Mouse (Mus musculus): ENCODE results near the gene Homez.

Homez gene

DNA sequence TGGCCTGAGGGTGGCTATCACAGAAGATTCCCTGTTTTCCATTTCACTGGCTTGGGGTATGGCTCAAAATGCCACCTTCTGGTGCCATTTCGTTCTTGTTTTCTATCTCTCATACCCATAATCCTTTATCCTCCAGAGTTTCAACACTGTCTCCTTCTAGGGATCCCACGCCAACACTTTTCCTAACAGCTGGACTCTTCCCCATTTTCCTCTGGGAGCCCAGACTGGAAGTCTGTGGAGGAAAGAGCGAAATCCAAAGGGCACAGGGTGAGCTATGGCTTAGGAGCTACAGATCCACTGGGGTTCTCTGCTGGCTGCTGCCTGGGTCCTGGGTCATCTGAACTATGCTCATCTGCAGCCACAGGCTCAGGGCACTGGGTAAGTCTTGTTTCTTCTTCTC, 3.4 kb upstream of the Homez start:
- no peak for DNase-seq (ENCODE audit: extremely low read depth, insufficient read length, low spot score)

DNA sequence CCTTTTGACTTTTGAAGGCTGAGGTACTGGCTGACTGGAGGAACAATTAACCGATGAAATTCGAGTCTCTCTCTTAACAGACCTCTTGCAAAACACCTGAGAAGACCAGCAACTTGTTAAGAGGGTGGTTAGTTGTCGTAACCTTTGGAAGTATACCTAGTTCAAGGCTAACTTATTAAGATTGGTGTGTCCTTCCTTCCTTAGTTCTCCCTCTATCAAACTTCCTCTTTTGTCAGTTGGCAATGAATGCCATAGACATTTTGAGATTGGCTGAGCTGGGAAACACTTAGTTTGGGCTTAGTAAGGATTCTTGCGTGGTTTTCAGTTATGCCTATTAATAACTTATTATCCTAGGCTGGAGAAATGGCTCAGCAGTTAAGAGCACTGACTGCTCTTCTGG, 2.7 kb downstream of the Homez start:
- DNase-seq (ENCODE audit: extremely low read depth, insufficient read length, low spot score) = no peak

DNA sequence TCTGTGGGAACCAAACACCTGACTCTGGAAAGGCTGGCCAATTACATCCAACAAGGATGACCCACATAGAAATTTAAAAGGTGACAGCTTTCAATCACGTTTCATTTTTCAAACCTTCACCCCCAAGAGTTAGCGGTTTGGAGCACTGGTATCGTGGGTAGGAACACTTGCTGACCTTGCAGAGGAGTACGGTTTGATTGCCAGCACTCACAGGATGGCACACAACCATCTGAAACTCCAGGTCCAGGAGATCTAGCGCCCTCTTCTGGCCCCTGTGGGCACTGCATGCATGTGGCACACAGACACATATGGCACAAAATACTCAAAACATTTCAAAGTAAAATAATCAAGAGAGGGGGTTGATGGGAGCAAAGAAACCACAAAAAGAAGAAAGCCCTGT, 3.8 kb downstream of the Homez start:
- DNase-seq (ENCODE audit: extremely low read depth, insufficient read length, low spot score) = no peak

DNA sequence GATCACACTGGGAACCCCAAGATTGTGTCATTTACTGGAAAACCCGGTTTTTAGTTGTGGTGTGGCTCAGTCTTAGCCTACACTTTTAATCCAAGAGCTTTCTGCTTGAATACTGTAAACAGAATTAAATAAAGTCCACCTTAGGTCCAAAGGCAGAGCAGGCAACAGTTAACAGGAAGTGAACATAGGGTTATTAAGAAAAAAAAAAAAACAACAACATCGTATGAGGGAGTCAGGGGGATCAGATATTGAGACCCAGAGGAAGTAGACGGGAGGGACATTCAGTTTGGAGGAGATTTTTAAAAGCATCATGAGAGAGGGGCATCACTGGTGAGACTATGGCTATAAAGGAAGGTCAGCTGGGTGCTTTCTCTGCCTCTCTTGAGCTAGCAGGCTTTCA, 4.5 kb downstream of the Homez start:
- no peak for DNase-seq (ENCODE audit: extremely low read depth, insufficient read length, low spot score)

DNA sequence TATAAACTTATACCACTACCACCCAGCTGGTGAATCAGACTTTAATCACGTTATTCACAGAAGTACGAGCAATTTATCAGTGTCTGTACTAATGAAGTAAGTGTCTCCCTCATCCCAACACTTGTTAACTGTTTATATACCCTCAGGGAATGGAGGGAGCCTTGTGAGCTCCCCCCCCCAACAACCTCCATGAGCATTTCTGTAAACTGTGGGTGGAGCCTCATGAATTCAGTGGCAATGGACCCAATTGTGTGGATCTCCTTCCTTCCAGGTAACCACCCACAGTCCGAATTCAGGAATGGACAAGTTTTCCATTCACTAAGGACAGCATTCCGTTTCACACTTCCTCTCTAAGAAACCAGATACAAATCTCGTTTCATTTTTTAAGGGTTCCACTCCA, 5.1 kb downstream of the Homez start:
- no peak for DNase-seq (ENCODE audit: extremely low read depth, insufficient read length, low spot score)

DNA sequence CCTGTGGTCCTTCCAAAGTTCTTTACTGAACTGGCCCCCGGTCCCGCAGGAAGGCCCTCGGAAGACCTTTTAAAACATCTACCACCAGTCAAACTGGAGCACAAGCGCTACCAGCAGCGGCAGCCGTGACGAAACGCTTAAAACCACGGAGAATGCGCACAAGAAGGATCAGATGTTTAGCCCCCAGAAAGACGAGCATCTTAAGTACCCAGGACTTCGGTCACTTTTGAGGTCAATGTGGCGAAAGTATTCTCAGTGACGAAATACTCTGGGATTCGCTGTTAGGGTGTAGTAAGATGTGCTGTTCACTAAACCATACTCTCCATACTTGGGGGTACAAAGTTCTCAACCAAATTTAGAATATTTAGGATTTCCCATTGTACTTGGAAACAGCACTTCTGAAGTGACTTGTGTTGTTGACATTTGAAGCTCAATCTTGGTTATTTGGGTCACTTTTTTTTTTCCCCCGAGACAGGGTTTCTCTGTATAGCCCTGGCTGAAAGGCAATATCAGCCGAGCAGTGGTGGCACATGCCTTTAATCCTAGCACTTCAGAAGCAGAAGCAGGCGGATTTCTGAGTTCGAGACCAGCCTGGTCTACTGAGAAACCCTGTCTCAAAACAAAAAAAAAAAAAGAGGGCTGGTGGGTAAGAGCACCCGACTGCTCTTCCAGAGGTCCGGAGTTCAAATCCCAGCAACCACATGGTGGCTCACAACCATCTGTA, 6.3 kb downstream of the Homez start:
- no peak for DNase-seq (ENCODE audit: extremely low read depth, insufficient read length, low spot score)

DNA sequence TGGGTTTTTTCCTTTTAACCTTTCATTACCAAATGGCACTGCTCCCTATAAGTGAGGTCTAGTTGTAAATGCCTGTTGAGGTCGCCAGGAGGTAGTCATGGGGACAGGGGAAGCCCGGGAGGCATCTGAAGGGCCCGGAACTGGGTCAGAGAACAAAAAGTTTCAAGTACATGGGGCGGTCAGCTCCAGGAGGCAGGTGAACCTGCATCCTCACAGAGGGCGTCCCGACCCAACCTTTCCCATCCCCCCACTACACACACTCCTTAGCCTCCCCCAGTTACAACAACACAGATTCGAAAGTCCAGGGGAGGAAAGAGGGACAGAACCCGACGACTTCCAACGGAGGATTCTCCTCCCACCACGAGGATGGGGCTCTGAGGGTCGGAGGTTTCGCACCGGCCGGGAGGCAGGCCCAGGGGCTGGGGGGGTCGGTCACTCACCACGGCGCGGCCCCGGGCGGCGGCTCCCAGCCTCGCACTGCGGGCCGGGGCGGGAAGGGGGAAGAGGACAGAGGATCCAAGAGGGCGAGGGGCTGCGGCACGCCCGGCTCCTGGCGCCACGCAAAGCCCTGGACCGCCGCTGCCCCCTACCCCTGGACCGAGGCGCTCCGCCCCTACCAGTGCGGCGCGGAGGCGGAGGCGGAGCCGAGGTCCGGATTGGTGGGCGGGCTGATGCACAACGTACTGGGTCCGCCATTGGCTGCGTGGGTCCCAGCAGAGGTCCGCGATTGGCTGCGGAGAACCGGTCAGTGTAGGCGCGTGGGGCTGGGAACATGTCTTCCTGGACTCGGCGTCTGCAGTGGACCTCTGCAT, 7.1 kb downstream of the Homez start:
- DNase-seq (ENCODE audit: extremely low read depth, insufficient read length, low spot score) = peak; percentile 88

DNA sequence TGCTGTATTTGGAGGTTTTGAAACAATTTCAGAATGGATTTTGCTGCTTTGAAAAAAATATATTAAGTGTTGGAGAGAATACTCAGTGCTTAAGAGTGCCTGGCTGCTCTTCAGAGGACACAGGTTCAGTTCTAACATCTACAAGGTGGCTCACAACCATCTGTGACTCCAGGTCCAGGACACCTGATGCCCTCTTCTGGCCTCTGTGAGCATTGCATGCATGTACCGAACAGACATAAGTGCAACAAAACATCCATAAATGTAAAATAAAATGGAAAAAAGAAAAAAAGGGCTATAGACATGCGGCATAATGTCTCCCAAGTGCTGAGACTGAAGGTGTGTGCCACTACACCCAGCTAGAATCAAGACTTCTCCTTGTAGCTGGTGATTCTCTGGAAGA, 10.2 kb downstream of the Homez start:
- no peak for DNase-seq (ENCODE audit: extremely low read depth, insufficient read length, low spot score)

DNA sequence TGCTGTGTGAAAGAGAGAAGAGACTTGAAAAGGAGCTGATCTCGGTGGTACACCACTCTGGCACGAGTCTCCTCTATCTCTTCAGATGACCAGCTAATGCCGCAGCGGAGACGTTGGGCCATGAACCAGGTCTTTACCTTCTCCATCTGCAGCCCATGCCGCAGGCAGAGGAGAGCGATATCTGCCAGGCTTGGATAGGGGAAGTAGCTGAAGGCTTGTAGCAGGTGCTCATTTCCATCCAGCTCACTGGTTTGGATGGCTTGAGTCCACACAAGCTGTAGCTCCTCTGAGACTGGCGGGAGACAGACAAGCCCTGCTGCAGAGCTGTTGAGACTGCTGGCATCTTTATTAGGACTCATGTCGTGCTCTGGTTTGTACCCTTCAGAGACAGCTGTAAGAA, 12.9 kb downstream of the Homez start:
- no peak for DNase-seq (ENCODE audit: extremely low read depth, insufficient read length, low spot score)

DNA sequence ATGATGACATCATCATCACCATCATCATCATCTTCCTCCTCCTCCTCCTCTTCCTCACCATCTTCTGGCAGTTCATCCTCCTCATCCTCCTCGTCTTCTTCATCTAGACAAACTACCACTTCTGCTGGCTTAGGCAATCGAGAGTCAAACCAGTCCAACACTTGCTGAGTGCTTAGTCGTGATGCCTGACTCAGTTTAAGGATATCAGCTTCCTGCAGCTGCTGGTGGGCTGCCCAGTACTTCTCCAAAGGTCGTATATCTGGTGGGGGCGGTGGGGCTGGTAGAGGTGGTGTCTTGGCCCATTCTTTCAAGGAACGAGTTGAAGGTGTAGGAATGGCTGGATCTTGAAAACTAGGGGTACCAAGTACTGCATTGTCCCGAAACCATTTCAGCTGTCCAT, 14.1 kb downstream of the Homez start:
- no peak for DNase-seq (ENCODE audit: extremely low read depth, insufficient read length, low spot score)

DNA sequence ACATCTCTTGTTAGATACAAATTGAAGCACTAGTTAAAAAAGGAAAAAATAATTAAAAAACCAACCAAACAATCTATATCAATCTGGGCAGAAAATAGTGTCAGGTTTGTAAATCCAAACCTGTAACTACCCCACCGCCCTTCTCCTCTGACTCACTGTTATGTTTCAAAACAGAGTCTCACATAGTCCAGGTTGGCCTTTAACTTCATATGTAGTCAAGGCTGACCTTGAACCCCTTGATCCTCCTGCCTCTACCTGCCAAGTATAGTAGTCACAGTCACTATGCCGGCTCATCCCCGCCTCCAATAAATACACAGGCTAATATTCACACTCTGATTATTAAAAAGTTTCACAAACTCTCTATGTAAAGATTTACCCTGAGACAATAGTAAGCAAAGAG, 15.0 kb downstream of the Homez start:
- no peak for DNase-seq (ENCODE audit: extremely low read depth, insufficient read length, low spot score)

DNA sequence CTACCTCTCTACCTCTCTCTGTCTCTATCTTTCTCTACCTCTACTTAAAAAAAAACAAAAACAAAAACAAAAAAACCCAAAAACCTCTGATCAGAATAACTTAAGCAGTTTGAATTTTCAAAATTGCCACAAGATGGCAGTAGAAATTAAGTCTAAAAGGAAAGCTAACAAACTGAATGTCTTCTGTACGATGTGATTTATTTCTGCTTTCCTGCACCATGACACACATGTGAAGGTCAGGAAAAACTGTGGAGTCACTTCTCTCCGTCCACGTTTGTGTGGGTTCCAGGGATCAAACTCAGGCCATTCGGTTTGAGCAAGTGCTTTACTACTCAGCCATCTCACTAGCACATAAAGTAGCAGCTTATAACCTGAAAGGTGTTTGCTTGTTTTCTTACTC, 27.3 kb downstream of the Homez start:
- peak; percentile 25 for DNase-seq (ENCODE audit: extremely low read depth, insufficient read length, low spot score)

DNA sequence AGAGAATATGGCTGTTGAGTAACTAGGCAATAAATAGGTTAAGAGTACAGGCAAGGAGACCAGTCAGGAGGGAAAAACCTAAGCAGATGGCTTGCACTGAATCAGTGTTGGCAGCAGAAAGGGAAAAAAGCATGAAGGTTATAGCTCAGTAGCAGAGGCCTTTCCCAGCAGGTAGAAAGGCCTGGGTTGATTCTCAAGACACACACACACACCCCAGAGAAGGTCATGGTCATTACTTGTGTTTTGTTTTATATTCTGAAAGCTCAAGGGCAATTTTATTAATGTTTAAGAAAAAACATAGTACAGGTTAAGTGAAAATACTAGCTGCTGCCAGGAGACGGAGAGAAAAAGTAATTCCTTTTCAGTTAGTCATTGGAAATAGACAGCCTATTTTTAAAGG, 47.0 kb downstream of the Homez start:
- no peak for DNase-seq (ENCODE audit: extremely low read depth, insufficient read length, low spot score)

DNA sequence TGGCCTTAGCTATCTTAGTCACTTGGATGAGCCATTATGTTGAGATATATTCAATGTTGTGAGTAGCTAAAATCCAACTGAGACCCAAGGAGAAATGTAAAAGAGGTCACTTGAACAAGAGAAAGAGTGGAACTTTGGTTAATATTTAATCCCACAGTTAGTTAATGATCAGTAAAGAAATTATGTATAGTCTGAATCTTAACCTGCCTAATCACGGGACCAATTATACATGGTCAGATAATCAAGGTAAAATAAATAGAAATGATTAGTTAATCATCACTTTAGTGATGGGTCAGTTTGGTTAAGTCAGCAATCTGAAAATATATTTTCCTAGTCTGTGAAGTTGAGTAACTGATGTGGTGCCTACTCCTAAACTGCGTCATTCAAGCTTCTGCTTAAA, 48.5 kb downstream of the Homez start:
- DNase-seq (ENCODE audit: extremely low read depth, insufficient read length, low spot score) = no peak

DNA sequence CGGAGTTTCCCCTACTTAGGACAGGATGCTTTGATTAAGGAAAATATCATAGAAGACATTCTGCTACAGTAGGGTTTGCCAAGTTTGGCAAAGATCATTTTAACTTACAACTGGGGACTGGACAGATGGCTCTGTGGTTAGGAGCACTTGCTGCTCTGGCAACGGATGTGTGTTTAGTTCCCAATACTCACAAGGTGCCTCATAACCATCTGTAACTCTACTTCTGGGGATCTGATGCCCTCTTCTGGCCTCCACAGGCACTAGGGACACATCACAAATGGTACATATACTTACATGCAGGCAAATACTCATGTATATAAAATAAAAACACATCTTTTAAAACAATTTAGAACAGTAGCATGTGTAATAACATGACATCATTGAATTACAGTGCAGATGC, 53.0 kb downstream of the Homez start:
- DNase-seq (ENCODE audit: extremely low read depth, insufficient read length, low spot score) = no peak

DNA sequence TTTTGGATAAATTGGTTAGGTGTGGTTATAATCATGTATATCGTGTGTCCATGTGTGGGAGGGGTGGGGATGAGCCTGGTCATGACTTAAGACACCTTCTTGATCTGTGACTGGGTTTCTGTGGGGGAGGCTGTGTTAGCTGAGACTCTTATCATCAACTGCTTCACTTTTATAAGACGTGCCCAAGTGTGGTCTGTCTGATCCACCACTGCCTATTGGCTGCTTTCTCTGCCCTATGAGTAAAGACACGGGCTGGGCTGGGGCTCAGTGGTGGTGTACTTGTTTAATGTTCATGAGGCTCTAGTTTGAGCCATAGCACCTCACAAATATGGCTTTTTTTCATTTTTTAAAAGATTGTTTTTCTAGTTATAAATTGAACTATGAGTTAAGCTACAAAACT, 55.0 kb downstream of the Homez start:
- DNase-seq (ENCODE audit: extremely low read depth, insufficient read length, low spot score) = no peak

DNA sequence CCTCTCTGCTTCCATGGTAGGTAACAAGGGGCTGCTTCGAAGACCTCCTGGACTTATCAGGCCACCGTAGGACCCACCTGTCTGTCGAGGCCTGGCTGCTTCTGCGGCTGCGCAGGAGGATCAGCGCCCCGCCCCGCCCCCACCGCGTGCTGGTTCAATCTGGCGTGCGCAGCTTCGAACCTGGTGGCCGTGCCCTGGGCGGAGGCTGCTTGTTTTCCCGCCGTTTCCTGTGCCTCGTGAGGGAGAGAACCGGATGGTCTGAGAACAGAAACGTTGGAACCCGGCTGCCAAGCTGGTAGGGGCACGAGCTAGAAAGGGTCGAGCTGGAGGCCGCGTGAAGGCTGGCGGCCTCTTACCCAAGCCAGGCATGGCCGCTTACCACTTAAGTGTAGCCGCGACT, 56.8 kb downstream of the Homez start, which contains the start of gene Rnf212b:
Rnf212b (plus strand) TSS at position 151 of the 400 bp plus-strand sequence.
- no peak for DNase-seq (ENCODE audit: extremely low read depth, insufficient read length, low spot score)

DNA sequence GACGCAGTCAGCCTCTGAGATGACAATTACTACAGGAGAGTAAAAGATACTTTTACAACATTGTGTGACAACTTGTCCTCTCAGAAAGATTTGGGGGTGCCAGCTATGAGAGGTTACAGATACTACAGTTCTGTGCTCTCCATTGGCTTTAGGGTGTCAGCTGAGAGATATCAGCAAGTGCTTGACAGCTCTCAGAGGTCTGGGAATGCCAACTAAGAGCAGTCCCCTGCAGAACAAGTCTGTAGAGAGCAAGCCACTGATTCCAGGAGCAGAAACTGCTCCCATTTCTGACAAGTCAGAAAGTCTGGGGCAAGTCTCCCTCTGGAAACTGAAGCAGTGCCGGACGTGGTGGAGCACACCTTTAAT, 61.1 kb downstream of the Homez start:
- no peak for DNase-seq (ENCODE audit: extremely low read depth, insufficient read length, low spot score)

DNA sequence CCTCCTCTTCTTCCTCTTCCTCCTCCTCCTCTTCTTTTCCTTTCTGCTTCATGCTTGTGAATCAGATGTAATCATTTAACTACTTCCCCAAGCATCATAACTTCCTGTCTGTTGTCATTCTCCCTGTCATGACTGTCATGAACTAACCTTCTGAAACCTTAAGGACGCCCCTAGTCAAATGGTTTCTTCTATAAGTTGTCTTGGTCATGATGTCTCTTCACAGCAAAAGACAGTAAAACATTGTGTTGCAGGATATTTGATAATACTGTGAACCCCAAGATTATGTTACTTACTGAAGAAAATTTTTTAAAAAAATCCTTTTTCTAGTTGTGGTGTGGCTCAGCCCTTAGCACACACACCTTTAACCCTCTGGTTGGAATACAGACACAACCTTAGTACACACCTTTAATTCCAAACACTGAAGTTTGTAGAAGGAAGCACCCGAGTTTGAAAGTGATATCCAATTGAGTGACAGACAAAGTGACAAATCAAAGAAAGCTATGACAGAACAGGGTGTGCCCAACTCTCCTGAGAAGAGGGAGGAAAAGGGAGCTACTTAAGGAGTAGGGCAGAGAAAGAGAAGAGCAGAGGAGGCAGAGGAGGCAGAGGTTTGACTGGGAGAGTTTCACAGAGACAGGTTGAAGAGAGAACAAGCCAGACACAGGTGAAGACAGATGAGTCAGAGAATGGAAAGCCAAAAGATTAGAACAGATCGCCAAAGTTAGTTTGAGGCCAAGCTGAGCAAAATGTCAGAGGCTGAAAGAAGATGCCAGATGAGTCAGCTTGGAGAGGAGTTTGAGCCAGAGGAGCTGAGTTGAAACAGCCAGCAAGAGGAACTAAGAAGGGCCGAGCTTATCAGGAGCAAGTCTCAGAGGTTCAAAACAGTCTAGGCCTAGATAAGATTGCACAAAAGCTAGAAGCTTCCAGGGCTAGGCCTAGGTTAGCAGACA, 61.8 kb downstream of the Homez start:
- no peak for DNase-seq (ENCODE audit: extremely low read depth, insufficient read length, low spot score)

DNA sequence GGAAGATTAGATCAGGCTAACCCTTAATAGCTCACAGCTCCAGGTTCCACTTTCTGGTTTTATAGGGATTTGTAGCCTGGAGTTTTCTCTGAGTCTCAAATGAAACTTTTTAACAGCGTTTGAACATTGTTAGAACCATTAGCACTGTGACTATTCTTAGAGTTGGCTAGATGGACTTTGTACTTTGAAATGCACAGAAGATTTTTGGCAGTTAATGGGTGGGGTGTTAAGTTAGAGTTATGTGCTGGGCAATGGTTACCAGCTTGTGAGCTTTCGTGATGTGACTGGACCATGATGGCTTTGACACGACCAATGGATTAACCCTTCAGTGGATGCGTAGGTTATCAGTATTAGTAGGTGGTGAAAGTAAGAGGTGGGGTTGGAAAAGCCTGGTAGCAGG, 64.6 kb downstream of the Homez start:
- DNase-seq (ENCODE audit: extremely low read depth, insufficient read length, low spot score) = no peak

Data from 3134 (cell line).